Mouse (Mus musculus) embryonic facial prominence, embryonic 15.5 days (tissue): Measurements from ENCODE around the gene Dnaaf3. TPM values are rescaled to one million over a fixed set of nuclear protein-coding genes. Genes with fewer than 3 reads are reported as not detected.

Experiments
- ATAC-seq: fragments of 200-750 bp; cut with Nextera tagmentation; 2 replicates; pipeline ENCODE4 v1.8.0; 2017; ENCODE audit warnings: low read depth, moderate TSS enrichment; ENCODE audit not compliant: insufficient number of reproducible peaks, low FRiP score, low TSS enrichment
- H3K27ac ChIP-seq: fragments of 300-500 bp; sonication (generic); replicated peaks from 2 replicates; pipeline ENCODE4 v1.5.1; 2015; ENCODE audit warnings: mild to moderate bottlenecking, inconsistent platforms
- H3K27me3 ChIP-seq: fragments of 300-500 bp; sonication (generic); 2 replicates; pipeline ENCODE4 v1.6.1; 2015; ENCODE audit warnings: inconsistent platforms
- H3K36me3 ChIP-seq: fragments of 300-500 bp; sonication (generic); 2 replicates; pipeline ENCODE4 v1.6.1; 2015; ENCODE audit warnings: mild to moderate bottlenecking, inconsistent platforms
- H3K4me1 ChIP-seq: fragments of 300-500 bp; sonication (generic); 2 replicates; pipeline ENCODE4 v1.6.1; 2015; ENCODE audit warnings: inconsistent platforms
- H3K4me2 ChIP-seq: fragments of 300-500 bp; sonication (generic); replicated peaks from 2 replicates; pipeline ENCODE4 v1.6.1; 2015; ENCODE audit warnings: mild to moderate bottlenecking, inconsistent platforms
- H3K4me3 ChIP-seq: fragments of 300-500 bp; sonication (generic); replicated peaks from 2 replicates; pipeline ENCODE4 v1.5.1; 2015; ENCODE audit warnings: mild to moderate bottlenecking, inconsistent platforms
- H3K9ac ChIP-seq: fragments of 300-500 bp; sonication (generic); 2 replicates; pipeline ENCODE4 v1.6.1; 2015; ENCODE audit warnings: inconsistent platforms
- H3K9me3 ChIP-seq: fragments of 300-500 bp; sonication (generic); replicated peaks from 2 replicates; pipeline ENCODE4 v1.6.1; 2016; ENCODE audit warnings: inconsistent platforms
- WGBS: fragments of 180-500 bp; shearing (Covaris S2); methylation state at CpG from one replicate; pipeline ENCODE4 v1.1.7; 2015; 5-methylcytosine and 5-hydroxymethylcytosine counted together
- microRNA-seq: library from miRNA; unstranded; fragments of <30 nt; microRNA quantifications from one replicate; pipeline ENCODE4, GENCODE M21; 2016; ENCODE audit warnings: borderline number of aligned reads
- polyA plus RNA-seq: library from polyadenylated mRNA; unstranded; fragments of >200 nt; fragmentation: Nextera tagmentation; extraction: Ambion mirVana; gene quantifications from 2 replicates; pipeline ENCODE4 v1.2.1, GENCODE M21; 2015

Gene Dnaaf3
- polyA plus RNA-seq, 1 experiment from 2014 or later: 7.8 TPM

DNA sequence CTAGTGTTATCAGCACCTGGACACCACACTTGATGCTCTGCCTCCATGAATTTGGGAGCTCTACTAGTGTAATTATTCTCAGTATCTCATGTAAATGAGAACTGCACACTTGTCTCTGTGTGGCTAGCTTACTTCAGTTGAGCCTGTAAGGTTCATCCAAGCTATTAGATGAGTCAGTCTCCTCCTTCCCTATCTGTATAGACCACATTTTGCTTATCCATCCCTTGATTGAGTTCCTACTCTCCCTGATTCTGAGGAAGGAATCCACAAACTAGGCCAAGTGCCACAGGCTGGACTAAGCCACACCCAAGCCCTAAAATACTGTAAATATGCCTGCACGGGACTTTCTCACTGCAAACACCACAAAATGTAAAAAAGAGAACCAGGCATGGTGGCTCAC is 38.3 kb downstream of the Dnaaf3 start:
- Histone ChIP-seq H3K36me3 (peaks cover 58% of the 10 kb centered on the region), H3K4me3 (no peak overlapping the region), H3K4me2 (no peak overlapping the region), H3K9ac (no peak overlapping the region), H3K4me1 (peaks cover 28% of the 10 kb centered on the region), H3K27ac (no peak overlapping the region), H3K27me3 (no peaks in the 10 kb centered on the region), H3K9me3 (no peaks in the 10 kb centered on the region)
- no peak for ATAC-seq
- 68% methylated on average over 1 of the region's 1 CpGs for WGBS

- Histone ChIP-seq H3K9me3 (no peaks in the 10 kb centered on the region), H3K27me3 (no peaks in the 10 kb centered on the region), H3K4me3 (no peak overlapping the region), H3K9ac (no peak overlapping the region), H3K27ac (no peak overlapping the region), H3K36me3 (peaks cover 70% of the 10 kb centered on the region), H3K4me1 (peaks cover 14% of the 10 kb centered on the region; the same call in 1 of the 2 replicates), H3K4me2 (no peak overlapping the region)
- ATAC-seq: no peak; the same call in 1 of the 2 replicates
- WGBS: 81% methylated on average over 13 of the region's 13 CpGs
Observed at GRCm38 (mm10) chr7:4492284-4493224, 39.7 kb downstream of the Dnaaf3 start.

GRCm38 (mm10) chr7:4491308-4491707 is 40.9 kb downstream of the Dnaaf3 start:
- Histone ChIP-seq H3K4me2 (no peak overlapping the region), H3K4me1 (0 out of 2 replicates have a peak, but pooled peaks cover 13% of the 10 kb centered on the region), H3K4me3 (no peak overlapping the region), H3K36me3 (peaks cover 68% of the 10 kb centered on the region), H3K27ac (0 out of 2 replicates have a peak overlapping the region, but pooled peaks have one; percentile 8), H3K9me3 (no peaks in the 10 kb centered on the region), H3K9ac (no peak overlapping the region), H3K27me3 (no peaks in the 10 kb centered on the region)
- ATAC-seq: no peak
- 81% methylated on average over 6 of the region's 6 CpGs for WGBS

DNA sequence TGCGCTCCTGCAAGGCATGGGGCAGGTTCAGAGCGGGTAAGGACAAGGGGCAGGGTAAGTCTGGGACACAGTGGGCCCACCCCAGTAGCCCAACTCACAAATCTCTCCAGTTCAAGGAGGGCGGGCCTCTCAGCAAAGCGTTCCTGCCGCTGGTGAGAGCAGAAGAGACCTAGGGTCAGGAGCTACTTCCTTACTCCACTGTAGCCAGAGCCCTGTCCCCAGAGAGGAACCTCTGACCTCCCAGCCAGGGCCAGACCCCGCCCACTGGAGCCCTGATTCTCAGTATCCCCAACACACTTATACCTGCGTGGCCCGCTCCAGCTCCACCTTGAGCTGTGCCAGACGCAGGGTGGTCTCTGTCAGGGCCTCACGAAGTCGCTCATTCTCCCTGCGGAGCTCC is 50.0 kb downstream of the Dnaaf3 start:
- no peak overlapping the region for H3K27ac ChIP-seq
- H3K27me3 ChIP-seq: no peaks in the 10 kb centered on the region
- H3K36me3 ChIP-seq: peaks cover 60% of the 10 kb centered on the region
- ATAC-seq: no peak
- no peaks in the 10 kb centered on the region for H3K9me3 ChIP-seq
- H3K4me2 ChIP-seq: no peak overlapping the region
- H3K4me3 ChIP-seq: no peak overlapping the region
- H3K4me1 ChIP-seq: peaks cover 17% of the 10 kb centered on the region
- H3K9ac ChIP-seq: no peak overlapping the region
- WGBS: 86% methylated on average over 12 of the region's 12 CpGs

DNA sequence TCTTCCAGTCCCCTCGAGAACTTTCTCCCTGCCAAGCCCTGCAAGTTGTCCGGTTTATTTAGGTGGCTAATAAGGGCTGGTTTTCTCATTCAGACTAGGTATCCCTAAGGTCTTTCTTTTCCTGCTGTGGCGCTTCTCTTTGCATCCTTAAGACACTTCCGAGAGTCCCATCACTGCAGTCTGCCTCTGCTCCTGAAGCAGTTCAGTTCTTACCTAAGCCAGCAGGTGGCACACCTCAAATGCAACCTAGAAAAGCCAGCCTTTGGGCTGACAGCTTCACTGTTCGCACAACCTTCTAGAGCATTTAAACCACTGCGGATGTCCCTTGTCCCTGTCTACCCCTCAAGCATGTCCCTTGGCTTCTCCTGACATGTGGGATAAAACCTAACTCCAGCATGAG is 52.6 kb downstream of the Dnaaf3 start:
- Histone ChIP-seq H3K27ac (no peak overlapping the region), H3K4me1 (peaks cover 18% of the 10 kb centered on the region), H3K9ac (0 out of 2 replicates have a peak overlapping the region, but pooled peaks have one; percentile 1), H3K4me3 (no peak overlapping the region), H3K9me3 (no peaks in the 10 kb centered on the region), H3K27me3 (peaks cover 7% of the 10 kb centered on the region; the same call in 1 of the 2 replicates), H3K36me3 (peaks cover 39% of the 10 kb centered on the region), H3K4me2 (no peak overlapping the region)
- no peak for ATAC-seq
- 30% methylated on average over 6 of the region's 6 CpGs for WGBS

- ATAC-seq: no peak
- Histone ChIP-seq H3K27me3 (peaks cover 11% of the 10 kb centered on the region; the same call in 1 of the 2 replicates), H3K36me3 (peaks cover 31% of the 10 kb centered on the region), H3K4me2 (peak overlapping the region; percentile 83), H3K27ac (peak overlapping the region; percentile 93), H3K9ac (peak overlapping the region; percentile 39; the same call in 1 of the 2 replicates), H3K4me1 (peaks cover 18% of the 10 kb centered on the region), H3K4me3 (peak overlapping the region; percentile 55), H3K9me3 (no peaks in the 10 kb centered on the region)
- 2% methylated on average over 16 of the region's 16 CpGs for WGBS
Observed at GRCm38 (mm10) chr7:4478796-4479291, 53.4 kb downstream of the Dnaaf3 start.

GRCm38 (mm10) chr7:4478021-4478795 is 54.0 kb downstream of the Dnaaf3 start:
- H3K4me1 ChIP-seq: peaks cover 18% of the 10 kb centered on the region
- under 1% methylated on average over 39 of the region's 39 CpGs for WGBS
- peak overlapping the region; percentile 93 for H3K27ac ChIP-seq
- peak overlapping the region; percentile 83 for H3K4me2 ChIP-seq
- peak overlapping the region; percentile 55 for H3K4me3 ChIP-seq
- H3K27me3 ChIP-seq: peaks cover 17% of the 10 kb centered on the region
- peak overlapping the region; percentile 51 for H3K9ac ChIP-seq
- H3K9me3 ChIP-seq: no peaks in the 10 kb centered on the region
- ATAC-seq: peak; percentile 94
- peaks cover 25% of the 10 kb centered on the region for H3K36me3 ChIP-seq

DNA sequence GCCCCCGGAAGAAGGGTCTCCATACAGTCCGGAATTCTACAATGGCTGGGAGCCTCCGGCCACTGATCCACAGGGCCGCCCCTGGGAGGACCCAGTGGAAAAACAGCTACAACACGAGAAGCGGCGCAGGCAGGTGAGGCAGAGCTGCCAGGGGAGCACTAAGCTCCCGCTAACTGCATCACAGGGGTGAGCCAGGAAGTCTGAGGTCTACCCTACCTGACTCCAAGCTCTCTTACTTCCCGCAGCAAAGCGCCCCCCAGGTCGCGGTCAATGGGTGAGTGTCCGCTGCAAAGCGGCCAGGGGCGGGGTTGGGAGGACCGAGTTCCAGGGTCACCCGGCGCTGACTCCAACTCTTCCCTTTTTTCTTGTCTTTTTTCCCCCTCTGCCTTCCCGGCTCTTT is 58.3 kb downstream of the Dnaaf3 start:
- no peak overlapping the region for H3K4me3 ChIP-seq
- H3K27ac ChIP-seq: no peak overlapping the region
- no peak overlapping the region for H3K9ac ChIP-seq
- no peak overlapping the region for H3K4me2 ChIP-seq
- ATAC-seq: no peak
- no peaks in the 10 kb centered on the region for H3K36me3 ChIP-seq
- H3K27me3 ChIP-seq: peaks cover 37% of the 10 kb centered on the region
- WGBS: 7% methylated on average over 18 of the region's 19 CpGs
- peaks cover 22% of the 10 kb centered on the region for H3K4me1 ChIP-seq
- H3K9me3 ChIP-seq: no peaks in the 10 kb centered on the region

Small RNA genes within 50 kb of the gene (microRNA-seq; reads per million reads assigned to microRNA genes)
- not detected for gene Gm23577

Other genes starting within 250 kb of the Dnaaf3 start
- not detected in 2 replicates for gene Ncr1, start 194.7 kb downstream of the Dnaaf3 start, polyA plus RNA-seq
- gene Gp6, start 134.7 kb downstream of the Dnaaf3 start, polyA plus RNA-seq: 0.11 TPM in 1 of 2 replicates, not detected in the other
- gene Rdh13, start 86.8 kb downstream of the Dnaaf3 start, polyA plus RNA-seq: 24.4 and 25.3 TPM in 2 replicates
- 13.6 and 17.6 TPM in 2 replicates for gene Eps8l1, start 71.8 kb downstream of the Dnaaf3 start, polyA plus RNA-seq
- gene Ppp1r12c, start 30.8 kb downstream of the Dnaaf3 start, polyA plus RNA-seq: 52.5 and 57.2 TPM in 2 replicates
- gene Tnnt1, start 16.1 kb downstream of the Dnaaf3 start, polyA plus RNA-seq: 290 and 382 TPM in 2 replicates
- 5.1 and 5.9 TPM in 2 replicates for gene Tnni3, start 8.2 kb downstream of the Dnaaf3 start, polyA plus RNA-seq
- 9.1 and 10.7 TPM in 2 replicates for gene Syt5, start 15.1 kb upstream of the Dnaaf3 start, polyA plus RNA-seq
- gene Ptprh, start 71.6 kb upstream of the Dnaaf3 start, polyA plus RNA-seq: not detected in 2 replicates
- gene Tmem86b, start 99.0 kb upstream of the Dnaaf3 start, polyA plus RNA-seq: 1.0 and 1.3 TPM in 2 replicates
- gene Ppp6r1, start 126.6 kb upstream of the Dnaaf3 start, polyA plus RNA-seq: 9.8 and 10.3 TPM in 2 replicates
- gene Hspbp1, start 152.6 kb upstream of the Dnaaf3 start, polyA plus RNA-seq: 80.6 and 87.7 TPM in 2 replicates
- gene Brsk1, start 158.2 kb upstream of the Dnaaf3 start, polyA plus RNA-seq: 1.5 and 2.1 TPM in 2 replicates
- gene Tmem150b, start 192.8 kb upstream of the Dnaaf3 start, polyA plus RNA-seq: 0.13 and 0.20 TPM in 2 replicates
- gene Kmt5c, start 207.7 kb upstream of the Dnaaf3 start, polyA plus RNA-seq: 57.9 and 58.2 TPM in 2 replicates
- 49.9 and 64.2 TPM in 2 replicates for gene Cox6b2, start 220.6 kb upstream of the Dnaaf3 start, polyA plus RNA-seq
- not detected in 2 replicates for gene Fam71e2, start 238.8 kb upstream of the Dnaaf3 start, polyA plus RNA-seq